Mouse (Mus musculus) Patski (cell line): ENCODE data around the gene Tmprss9. TPM values are rescaled to one million over a fixed set of nuclear protein-coding genes. Genes with fewer than 3 reads are reported as not detected.
"Not testable (repeated sequence)": the region's sequence is repeated elsewhere in the genome, so short reads cannot be mapped to it uniquely, and the experiment has no call there.

Source experiments
- ATAC-seq: fragments of 100-300 bp; one replicate; pipeline ENCODE4 v1.8.0; 2021
- CTCF ChIA-PET: fragments of 350-600 bp; sonication (Branson Sonifier 250); formaldehyde crosslinking; loops from one replicate; lab custom pipeline; 2022; ENCODE audit warnings: inconsistent platforms; lab: Charles Lee
- POLR2A ChIA-PET: fragments of 350-600 bp; sonication (Branson Sonifier 250); formaldehyde crosslinking; loops from one replicate; lab custom pipeline; 2022; ENCODE audit warnings: antibody characterized with exemption, inconsistent platforms; lab: Charles Lee
- DNase-seq: peaks from one replicate; pipeline ENCODE4 v3.0.0-alpha.2; 2011; ENCODE audit warnings: low read depth, low spot score
- H3K27me3 ChIP-seq: fragments of 371-371 bp; one replicate; pipeline ENCODE4 v1.5.1; 2021
- CTCF ChIP-seq: fragments of 100-300 bp; IDR thresholded peaks from one replicate; pipeline ENCODE4 v1.5.1; 2021
- in situ Hi-C: fragments of 300-500 bp; cut with MboI; formaldehyde crosslinking; loops from 3 replicates; pipeline ENCODE4 v1.11.1; 2018; ENCODE audit warnings: low pct_unique_long_range_greater_than_20kb, mixed read lengths
- polyA plus RNA-seq: library from polyadenylated mRNA; unstranded; gene quantifications from one replicate; pipeline ENCODE4 v1.2.3, GENCODE M21; 2021

The Tmprss9 gene
- polyA plus RNA-seq = 0.04 TPM

DNA sequence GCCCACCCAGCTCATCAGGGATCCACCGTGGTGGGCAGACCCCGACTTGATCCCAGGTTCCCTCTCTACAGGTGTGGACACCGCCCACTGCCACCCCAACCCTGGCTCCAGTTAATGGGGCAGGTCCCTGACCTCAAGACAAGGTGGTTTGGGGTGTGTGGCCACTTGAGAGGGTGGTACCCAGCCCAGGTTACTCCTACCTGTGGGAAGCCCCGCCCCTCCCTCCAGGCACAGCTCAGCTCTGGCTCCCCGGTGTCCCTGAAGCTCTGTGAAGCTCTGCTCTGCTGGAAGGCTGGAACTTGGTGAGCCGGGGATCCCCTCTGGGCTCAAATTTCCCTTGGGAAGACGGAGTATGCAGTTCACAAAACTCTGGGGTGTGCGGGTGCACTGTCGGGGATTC is at the start of gene Tmprss9:
TSS of gene Tmprss9 (plus strand) at position 268 of the 400 bp plus-strand sequence.
- ChIA-PET CTCF (interaction anchor here (1.1 to 1.3 kb wide), 2 partner anchors 9 to 123 kb away, joined by 3 to 8 read pairs; no protein-coding TSS in a partner anchor), POLR2A (interaction anchor here (0.7 to 0.9 kb wide), 2 partner anchors 15 to 17 kb away, joined by 3 read pairs; partner anchors contain the start of genes Lsm7 and Sppl2b)
- no peak for ATAC-seq

DNA sequence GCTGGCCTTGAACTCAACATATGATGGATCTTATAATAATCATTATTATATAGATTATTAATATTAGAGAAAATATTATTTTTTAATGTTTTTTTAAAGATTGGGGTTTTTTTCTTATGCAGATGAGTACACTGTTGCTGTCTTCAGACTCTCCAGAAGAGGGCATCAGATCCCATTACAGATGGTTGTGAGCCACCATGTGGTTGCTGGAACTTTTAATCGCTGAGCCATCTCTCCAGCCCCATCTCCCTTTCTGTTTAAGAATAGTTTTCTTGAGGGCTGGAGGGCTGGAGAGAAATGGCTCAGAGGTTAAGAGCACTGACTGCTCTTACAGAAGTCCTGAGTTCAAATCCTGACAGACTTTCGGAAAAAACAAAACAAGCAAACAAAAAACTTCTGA is 49.7 kb upstream of the Tmprss9 start:
- no peaks in the 10 kb centered on the region for H3K27me3 ChIP-seq
- ATAC-seq (no peak), DNase-seq (no peak)
- in situ Hi-C loops = loop anchor here (5.0 kb wide), 3 partner anchors 55 to 175 kb away; no protein-coding TSS in a partner anchor
- ChIA-PET CTCF (no interaction called here), POLR2A (no interaction called here)
- no peak for TF ChIP-seq CTCF

More for the DNA sequence above, at the start of gene Tmprss9:
- DNase-seq = no peak
- in situ Hi-C loops = no loop called here
- no peak for TF ChIP-seq CTCF
- peaks cover 16% of the 10 kb centered on the region for H3K27me3 ChIP-seq

DNA sequence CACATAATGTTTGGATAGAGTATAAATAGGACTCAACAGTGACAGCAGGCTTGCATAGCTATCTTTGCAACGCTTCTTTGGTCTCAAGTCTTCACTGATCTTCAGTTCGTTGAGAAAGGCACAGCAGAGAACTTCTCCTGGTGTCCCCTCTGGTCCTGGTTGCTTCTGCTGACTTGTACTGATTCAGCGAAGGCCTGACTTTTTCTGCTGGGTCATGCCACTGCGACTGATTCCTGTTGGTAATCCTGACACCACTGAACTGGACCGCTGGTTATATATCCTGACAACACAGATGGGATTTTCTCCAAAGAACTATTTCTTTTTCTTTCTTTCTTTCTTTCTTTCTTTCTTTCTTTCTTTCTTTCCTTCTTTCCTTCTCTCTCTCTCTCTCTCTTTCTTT is 49.1 kb upstream of the Tmprss9 start:
- CTCF ChIA-PET = no interaction called here
- no peak for DNase-seq
- no peaks in the 10 kb centered on the region for H3K27me3 ChIP-seq

DNA sequence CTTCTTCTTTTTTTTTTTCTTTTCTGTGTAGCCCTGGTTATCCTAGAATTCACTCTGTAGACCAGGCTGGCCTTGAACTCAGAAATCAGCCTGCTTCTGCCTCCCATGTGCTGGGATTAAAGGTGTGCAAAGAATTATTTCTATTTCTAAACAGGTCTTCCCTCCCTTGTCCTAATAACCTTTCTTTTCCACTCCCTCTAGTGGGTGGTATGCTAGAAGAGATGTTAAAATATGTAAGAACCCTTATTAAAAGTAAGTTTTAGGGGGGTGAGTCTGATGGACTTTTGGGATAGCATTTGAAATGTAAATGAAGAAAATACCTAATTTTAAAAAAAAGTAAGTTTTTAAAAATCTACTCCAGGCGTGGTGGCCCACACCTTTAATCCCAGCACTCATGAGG is 48.3 kb upstream of the Tmprss9 start:
- CTCF ChIA-PET = no interaction called here
- no peak for TF ChIP-seq CTCF
- in situ Hi-C loops = loop anchor here (5.0 kb wide), 3 partner anchors 54 to 174 kb away; no protein-coding TSS in a partner anchor

More for the DNA sequence above, 49.1 kb upstream of the Tmprss9 start:
- in situ Hi-C loops = loop anchor here (5.0 kb wide), 3 partner anchors 55 to 175 kb away; no protein-coding TSS in a partner anchor
- no peak for ATAC-seq
- POLR2A ChIA-PET = no interaction called here
- TF ChIP-seq CTCF = no peak

DNA sequence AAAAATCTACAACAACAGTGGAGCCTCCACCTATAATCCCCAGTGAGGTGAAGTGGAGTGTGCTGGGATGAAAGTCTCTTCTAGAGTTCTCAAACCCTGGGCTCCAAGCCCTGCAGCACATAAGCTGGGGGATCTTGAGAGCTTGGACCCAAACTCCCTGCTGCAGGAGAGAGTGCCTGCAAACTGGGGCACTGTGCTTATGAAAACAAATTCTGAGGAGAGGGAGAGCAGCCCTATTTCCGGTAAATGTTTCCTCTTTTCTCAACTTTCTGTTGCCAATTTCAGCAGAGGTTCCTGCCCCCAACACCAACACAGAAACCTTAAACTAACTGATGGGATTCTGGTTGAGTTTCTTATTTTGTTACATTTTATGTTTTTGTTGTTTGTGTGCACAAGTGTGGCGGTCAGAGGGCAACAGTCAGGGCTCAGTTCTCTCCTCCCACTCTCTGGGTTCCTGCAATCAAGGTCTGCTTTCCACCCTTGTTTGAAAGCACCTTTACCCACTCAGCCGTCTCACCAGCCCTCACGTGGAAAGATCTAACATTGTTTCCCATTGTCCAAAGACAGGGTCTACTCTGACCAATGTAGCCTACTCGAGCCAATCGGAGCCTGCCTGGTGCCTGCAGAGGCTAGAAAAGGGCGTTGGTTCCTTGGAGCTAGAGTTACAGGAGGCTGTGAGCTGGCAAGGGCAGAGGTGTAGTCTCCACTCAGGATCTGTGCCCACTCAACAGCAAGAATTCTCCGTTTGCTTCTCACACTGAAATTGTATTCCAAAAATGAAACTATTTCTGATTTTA is 47.6 kb upstream of the Tmprss9 start:
- DNase-seq = no peak
- no peak for TF ChIP-seq CTCF
- ChIA-PET CTCF (no interaction called here), POLR2A (no interaction called here)
- in situ Hi-C loops = loop anchor here (5.0 kb wide), 3 partner anchors 53 to 173 kb away; no protein-coding TSS in a partner anchor
- no peak for ATAC-seq
- no peaks in the 10 kb centered on the region for H3K27me3 ChIP-seq

More for the DNA sequence above, 48.3 kb upstream of the Tmprss9 start:
- POLR2A ChIA-PET = no interaction called here
- DNase-seq (no peak), ATAC-seq (no peak)
- H3K27me3 ChIP-seq = no peaks in the 10 kb centered on the region

DNA sequence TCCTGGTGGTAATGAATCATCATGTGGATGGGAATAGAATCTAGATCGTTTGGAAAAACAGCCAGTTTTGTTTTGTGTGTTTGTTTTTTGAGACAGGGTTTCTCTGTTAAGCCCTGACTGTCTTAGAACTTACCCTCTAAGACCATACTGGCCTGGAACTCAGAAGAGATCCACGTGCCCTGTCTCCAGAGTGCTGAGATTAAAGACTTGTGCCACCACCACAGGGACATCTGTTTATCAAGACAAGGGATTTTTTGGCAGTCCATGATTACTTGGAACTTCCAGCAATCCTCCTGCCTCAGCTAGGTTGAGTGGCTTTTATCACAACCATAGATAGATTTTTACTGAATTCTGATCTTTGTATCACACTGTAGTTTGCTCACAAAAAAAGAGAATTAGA is 46.8 kb upstream of the Tmprss9 start:
- in situ Hi-C loops = loop anchor here (5.0 kb wide), 3 partner anchors 52 to 172 kb away; no protein-coding TSS in a partner anchor
- no peak for DNase-seq
- no peak for ATAC-seq
- no peak for TF ChIP-seq CTCF
- no peaks in the 10 kb centered on the region for H3K27me3 ChIP-seq
- ChIA-PET POLR2A (no interaction called here), CTCF (no interaction called here)

DNA sequence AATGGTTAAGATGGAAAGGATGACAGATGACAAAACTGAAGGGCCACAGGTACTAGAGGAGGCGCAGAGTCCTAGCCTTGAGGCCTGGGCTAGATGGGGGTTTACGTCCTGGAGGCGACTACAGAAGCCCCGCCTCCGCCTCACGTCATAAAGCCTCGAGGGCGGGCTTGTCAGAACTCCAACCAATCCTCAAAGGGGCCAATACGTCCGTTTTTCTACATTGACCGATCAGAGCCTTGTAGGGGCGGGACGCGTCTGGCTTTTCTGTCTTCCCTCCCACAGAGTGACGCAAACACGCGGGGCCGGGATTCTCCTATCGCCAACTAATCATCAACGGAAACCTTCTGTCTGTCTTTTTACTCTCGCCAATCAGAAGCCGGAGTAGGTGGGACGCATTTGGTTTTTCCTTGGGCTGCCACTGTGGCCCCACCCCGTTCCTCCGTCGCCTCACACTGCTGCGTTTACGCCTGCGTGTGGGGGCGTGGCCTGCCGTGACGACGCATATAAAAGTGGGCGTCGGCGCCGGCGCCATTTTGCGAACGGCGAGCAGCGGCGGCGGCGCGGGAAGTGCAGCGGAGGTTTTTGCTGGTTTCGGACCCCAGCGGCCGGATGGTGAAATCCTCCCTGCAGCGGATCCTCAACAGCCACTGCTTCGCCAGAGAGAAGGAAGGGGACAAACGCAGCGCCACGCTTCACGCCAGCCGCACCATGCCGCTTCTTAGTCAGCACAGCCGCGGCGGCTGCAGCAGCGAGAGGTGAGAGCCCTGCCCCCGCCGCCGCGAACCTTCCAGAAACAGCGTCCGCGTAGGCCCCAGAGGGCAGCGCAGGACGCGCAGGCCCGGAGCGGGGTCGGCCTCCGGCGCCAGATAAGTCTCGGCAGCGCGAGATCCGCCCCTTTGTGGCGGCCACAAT is 45.2 kb upstream of the Tmprss9 start, which contains the start of gene Oaz1:
TSS of gene Oaz1 (plus strand) at position 506 of the 912 bp plus-strand sequence.
- H3K27me3 ChIP-seq = no peaks in the 10 kb centered on the region
- no peak for TF ChIP-seq CTCF
- POLR2A ChIA-PET = interaction anchor here (0.6 to 0.9 kb wide), 3 partner anchors 9 to 29 kb away, joined by 3 to 5 read pairs (median 3); partner anchors contain the start of genes Lsm7 and Sppl2b
- DNase-seq (peak; percentile 97), ATAC-seq (peak; percentile 92)
- in situ Hi-C loops = no loop called here
- CTCF ChIA-PET = no interaction called here

DNA sequence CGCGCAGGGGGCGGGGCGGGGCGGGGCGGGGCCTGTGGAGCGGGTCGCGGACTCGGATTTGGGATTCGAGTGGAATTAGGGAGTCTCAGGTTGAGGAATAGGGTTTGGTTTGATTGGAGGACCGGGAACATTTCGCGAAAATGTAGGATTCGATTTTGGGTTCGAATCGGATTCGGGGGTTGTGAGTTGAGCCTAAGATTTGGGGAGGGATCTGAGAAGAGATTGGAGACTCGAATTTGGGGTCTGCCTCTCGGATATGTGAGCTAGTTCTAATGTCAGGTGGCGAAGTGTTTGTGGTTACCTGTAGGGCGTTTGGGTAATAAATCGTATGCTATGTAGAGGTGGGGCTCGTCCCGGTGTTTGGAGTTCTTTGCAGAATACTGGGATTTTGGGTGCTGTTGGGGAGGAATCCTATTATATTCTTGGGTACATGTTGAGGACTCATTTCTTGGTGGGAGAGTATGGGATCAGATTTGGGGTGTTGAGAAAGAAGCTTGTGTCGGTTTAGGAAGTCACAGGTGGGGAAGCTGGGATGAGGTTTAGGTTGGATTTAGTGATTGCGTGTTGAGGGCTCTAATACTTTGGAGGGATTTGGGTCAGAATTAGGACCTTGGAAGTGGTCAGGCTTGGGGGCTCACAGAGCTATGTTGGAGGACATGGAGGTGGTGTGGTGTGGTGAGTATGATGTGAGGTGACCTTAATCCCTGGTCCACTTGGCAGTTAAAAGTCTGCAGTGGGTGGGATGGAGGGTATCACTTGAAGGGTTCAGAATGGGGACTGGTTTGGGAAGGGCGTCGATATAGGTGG is 44.4 kb upstream of the Tmprss9 start:
- CTCF ChIA-PET = interaction anchor here (1.2 kb wide), 1 partner anchor 15 kb away, joined by 4 read pairs; no protein-coding TSS in a partner anchor
- in situ Hi-C loops = no loop called here
- ATAC-seq = no peak
- POLR2A ChIA-PET = interaction anchor here (0.6 to 0.9 kb wide), 5 partner anchors 9 to 28 kb away, joined by 3 to 5 read pairs (median 3); partner anchors contain the start of genes Lsm7 and Sppl2b
- H3K27me3 ChIP-seq = no peaks in the 10 kb centered on the region
- TF ChIP-seq CTCF = no peak
- DNase-seq = no peak

DNA sequence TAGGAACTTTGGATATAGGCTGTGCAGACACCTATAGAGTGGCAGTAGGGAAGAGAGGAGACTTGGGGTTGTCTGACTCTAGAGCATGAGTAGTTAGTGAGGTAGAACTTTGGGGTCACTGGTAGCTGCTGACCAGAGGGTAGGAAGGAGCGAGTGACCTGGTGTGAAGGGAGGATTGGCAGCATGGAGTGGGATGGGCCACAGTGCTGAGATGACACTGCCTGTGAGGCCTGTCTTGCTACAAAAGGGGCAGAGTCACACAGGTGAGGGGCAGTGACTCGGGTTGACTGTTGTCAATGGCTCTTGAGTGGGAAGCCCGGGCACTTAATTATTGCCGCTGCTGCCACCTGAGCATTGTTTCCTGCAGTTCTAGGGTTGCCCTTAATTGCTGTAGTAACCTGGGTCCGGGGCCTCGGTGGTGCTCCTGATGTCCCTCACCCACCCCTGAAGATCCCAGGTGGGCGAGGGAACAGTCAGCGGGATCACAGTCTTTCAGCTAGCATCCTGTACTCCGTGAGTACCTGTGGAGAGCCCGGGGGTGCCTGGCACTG is 43.7 kb upstream of the Tmprss9 start:
- in situ Hi-C loops = no loop called here
- POLR2A ChIA-PET = interaction anchor here (0.6 to 0.9 kb wide), 2 partner anchors 15 to 26 kb away, joined by 3 read pairs; no protein-coding TSS in a partner anchor
- DNase-seq = no peak
- CTCF ChIA-PET = interaction anchor here (1.2 kb wide), 1 partner anchor 15 kb away, joined by 4 read pairs; no protein-coding TSS in a partner anchor
- ATAC-seq = no peak
- TF ChIP-seq CTCF = no peak
- H3K27me3 ChIP-seq = no peaks in the 10 kb centered on the region

DNA sequence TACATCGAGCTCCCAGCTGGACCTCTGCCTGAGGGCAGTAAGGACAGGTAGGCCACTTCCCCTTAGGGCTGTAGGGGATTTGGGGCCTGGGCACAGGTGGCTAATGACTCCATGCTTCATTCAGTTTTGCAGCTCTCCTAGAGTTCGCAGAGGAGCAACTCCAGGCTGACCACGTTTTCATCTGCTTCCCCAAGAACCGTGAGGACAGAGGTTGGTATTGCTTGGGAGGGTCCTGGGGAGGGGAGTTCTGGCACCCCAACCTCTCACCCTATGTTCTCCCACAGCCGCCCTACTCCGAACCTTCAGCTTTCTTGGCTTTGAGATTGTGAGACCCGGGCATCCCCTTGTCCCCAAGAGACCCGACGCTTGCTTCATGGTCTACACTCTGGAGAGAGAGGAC is 43.1 kb upstream of the Tmprss9 start:
- ATAC-seq, H3K27me3 ChIP-seq, in situ Hi-C loops, DNase-seq: not testable (repeated sequence)
- ChIA-PET CTCF (interaction anchor here (1.2 kb wide), 1 partner anchor 14 kb away, joined by 4 read pairs; no protein-coding TSS in a partner anchor), POLR2A (interaction anchor here (1.0 kb wide), 1 partner anchor 67 kb away, joined by 3 read pairs; no protein-coding TSS in a partner anchor)
